Mouse (Mus musculus) liver, embryonic 11.5 days (tissue): ENCODE measurements around the gene Atg4c. TPM values are rescaled to one million over a fixed set of nuclear protein-coding genes. Genes with fewer than 3 reads are reported as not detected.

Source experiments
- ATAC-seq: fragments of 200-750 bp; cut with Nextera tagmentation; replicated peaks from 2 replicates; pipeline ENCODE4 v1.8.0; 2017; ENCODE audit warnings: moderate number of reproducible peaks, mild to moderate bottlenecking, moderate TSS enrichment, moderate library complexity; ENCODE audit not compliant: low FRiP score
- DNase-seq: peaks from one replicate; pipeline ENCODE4 v3.0.0-alpha.2; 2017; ENCODE audit warnings: low spot score
- H3K27ac ChIP-seq: fragments of 300-500 bp; sonication (generic); 2 replicates; pipeline ENCODE4 v1.5.1; 2014; ENCODE audit warnings: mild to moderate bottlenecking, low read depth, low read length, control low read depth
- H3K27me3 ChIP-seq: fragments of 300-500 bp; sonication (generic); replicated peaks from 2 replicates; pipeline ENCODE4 v1.6.1; 2014; ENCODE audit warnings: low read length, mixed read lengths; ENCODE audit not compliant: control insufficient read depth, insufficient read depth
- H3K36me3 ChIP-seq: fragments of 300-500 bp; sonication (generic); 2 replicates; pipeline ENCODE4 v1.6.1; 2014; ENCODE audit warnings: mild to moderate bottlenecking, low read length, moderate library complexity, mixed read lengths; ENCODE audit not compliant: control insufficient read depth, insufficient read depth
- H3K4me1 ChIP-seq: fragments of 300-500 bp; sonication (generic); replicated peaks from 2 replicates; pipeline ENCODE4 v1.6.1; 2014; ENCODE audit warnings: low read length, mixed read lengths; ENCODE audit not compliant: control insufficient read depth, insufficient read depth
- H3K4me2 ChIP-seq: fragments of 300-500 bp; sonication (generic); 2 replicates; pipeline ENCODE4 v1.6.1; 2014; ENCODE audit warnings: mild to moderate bottlenecking, control low read depth, moderate library complexity
- H3K4me3 ChIP-seq: fragments of 300-500 bp; sonication (generic); 2 replicates; pipeline ENCODE4 v1.5.1; 2014; ENCODE audit warnings: low read depth, low read length, control low read depth
- H3K9ac ChIP-seq: fragments of 300-500 bp; sonication (generic); 2 replicates; pipeline ENCODE4 v1.6.1; 2014; ENCODE audit warnings: low read depth, low read length, control low read depth
- H3K9me3 ChIP-seq: fragments of 300-500 bp; sonication (generic); 2 replicates; pipeline ENCODE4 v1.6.1; 2016; ENCODE audit warnings: low read length, inconsistent platforms, mixed read lengths; ENCODE audit not compliant: control insufficient read depth
- WGBS: fragments of 180-500 bp; shearing (Covaris S2); extraction: QIAGEN DNeasy Blood & Tissue Kit; methylation state at CpG from one replicate; pipeline ENCODE4 v1.1.7; 2014; 5-methylcytosine and 5-hydroxymethylcytosine counted together
- polyA plus RNA-seq: library from polyadenylated mRNA; unstranded; fragments of >200 nt; fragmentation: Nextera tagmentation; extraction: Ambion mirVana; gene quantifications from 2 replicates; pipeline ENCODE4 v1.2.1, GENCODE M21; 2014

Atg4c gene
- polyA plus RNA-seq, 1 experiment from 2014 or later, result 8.7 TPM

DNA sequence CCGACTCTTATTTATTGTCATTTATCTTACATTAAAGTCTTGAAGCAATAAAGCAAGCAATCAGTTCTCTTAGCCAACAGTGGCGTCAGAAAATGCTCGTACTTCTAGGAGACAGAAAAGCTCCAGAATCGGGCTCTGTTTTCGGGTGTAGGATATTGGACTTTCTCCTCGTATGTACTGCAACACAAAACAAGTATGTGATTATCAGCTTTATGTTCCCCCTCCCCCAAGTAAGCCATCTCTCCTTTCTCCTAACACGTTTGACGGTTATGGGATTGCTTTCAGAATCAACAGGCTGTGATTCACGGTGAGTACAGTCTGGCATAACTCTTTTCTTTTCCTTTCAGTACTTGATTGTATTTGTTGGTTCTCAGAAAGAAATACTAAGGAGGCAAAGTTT, 30.7 kb upstream of the Atg4c start:
- ATAC-seq, result no peak
- Histone ChIP-seq H3K4me2 (no peak overlapping the region), H3K4me1 (no peaks in the 10 kb centered on the region; the same call in 1 of the 2 replicates), H3K4me3 (no peak overlapping the region), H3K9ac (no peak overlapping the region), H3K27me3 (peaks cover 3% of the 10 kb centered on the region), H3K27ac (no peak overlapping the region), H3K9me3 (no peaks in the 10 kb centered on the region), H3K36me3 (no peaks in the 10 kb centered on the region)
- no peak for DNase-seq
- 61% methylated on average over 9 of the region's 9 CpGs for WGBS

DNA sequence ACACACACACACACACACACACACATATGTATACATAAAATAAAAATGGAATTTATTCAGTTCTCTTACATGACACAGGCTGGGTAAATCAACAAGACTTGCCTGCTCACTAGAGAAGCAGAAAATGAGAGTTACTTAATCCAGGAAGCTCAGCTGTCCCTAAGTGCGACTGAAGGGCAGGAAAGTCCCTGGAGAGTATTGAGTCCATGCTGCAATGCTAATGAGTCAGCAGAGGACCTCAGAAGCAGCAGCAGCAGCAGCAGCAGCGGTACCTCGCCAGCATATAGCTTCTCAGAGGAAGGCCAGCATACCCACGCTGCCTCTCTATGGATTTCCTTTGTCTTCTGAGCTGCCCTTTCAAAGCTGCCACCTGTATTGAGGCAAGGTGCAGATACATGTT, 30.2 kb upstream of the Atg4c start:
- no peaks in the 10 kb centered on the region; the same call in 1 of the 2 replicates for H3K4me1 ChIP-seq
- 28% methylated on average over 4 of the region's 4 CpGs for WGBS
- no peak overlapping the region for H3K4me2 ChIP-seq
- H3K27ac ChIP-seq, result no peak overlapping the region
- H3K4me3 ChIP-seq, result no peak overlapping the region
- H3K9me3 ChIP-seq, result no peaks in the 10 kb centered on the region
- peaks cover 3% of the 10 kb centered on the region for H3K27me3 ChIP-seq
- no peaks in the 10 kb centered on the region for H3K36me3 ChIP-seq
- no peak for DNase-seq
- no peak overlapping the region for H3K9ac ChIP-seq
- no peak for ATAC-seq

DNA sequence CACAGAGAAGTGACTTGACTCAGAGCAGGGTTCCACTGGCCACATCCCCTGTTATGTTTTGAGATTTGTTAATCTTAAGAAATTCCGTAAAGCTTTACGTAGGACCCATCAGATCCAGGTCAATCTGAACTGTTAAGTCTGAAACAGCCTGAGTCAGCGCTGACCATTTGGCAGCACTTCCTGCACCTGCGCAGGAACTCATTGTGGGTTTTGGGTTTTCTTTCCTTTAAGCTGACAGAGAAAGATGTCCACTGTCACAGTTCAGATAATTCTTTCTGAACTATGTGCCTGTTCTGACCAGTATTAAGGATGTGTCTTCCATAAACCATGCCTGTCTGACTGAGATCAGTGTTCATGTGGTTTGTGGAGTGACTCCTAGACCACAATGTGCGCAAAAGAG, 24.9 kb upstream of the Atg4c start:
- no peak for ATAC-seq
- 74% methylated on average over 5 of the region's 5 CpGs for WGBS
- Histone ChIP-seq H3K9ac (no peak overlapping the region), H3K4me1 (no peaks in the 10 kb centered on the region), H3K27me3 (no peaks in the 10 kb centered on the region; the same call in 1 of the 2 replicates), H3K4me2 (no peak overlapping the region), H3K27ac (no peak overlapping the region), H3K9me3 (no peaks in the 10 kb centered on the region), H3K4me3 (no peak overlapping the region), H3K36me3 (no peaks in the 10 kb centered on the region)
- no peak for DNase-seq

DNA sequence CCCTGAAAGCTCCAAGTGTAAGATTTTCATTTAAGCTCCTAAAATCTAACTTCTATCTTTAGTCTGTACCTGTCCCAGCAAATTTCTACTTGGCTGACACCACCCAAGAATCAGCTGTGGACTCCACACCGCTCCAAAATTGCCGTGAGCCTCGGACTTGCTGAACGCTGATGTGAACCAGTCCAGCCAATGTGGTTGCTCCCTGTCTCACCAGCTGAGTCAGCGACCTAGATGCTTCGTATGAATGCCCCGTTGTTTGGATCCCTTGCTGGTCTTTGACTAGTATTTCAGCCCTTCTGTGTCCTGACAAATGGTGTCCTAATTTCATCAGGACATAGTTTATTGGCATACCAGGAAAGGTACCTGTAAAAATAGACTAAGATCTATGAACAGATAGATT, 19.5 kb upstream of the Atg4c start:
- no peaks in the 10 kb centered on the region for H3K27me3 ChIP-seq
- H3K36me3 ChIP-seq, result no peaks in the 10 kb centered on the region
- no peak overlapping the region for H3K27ac ChIP-seq
- H3K9ac ChIP-seq, result no peak overlapping the region
- WGBS, result 81% methylated on average over 7 of the region's 7 CpGs
- no peak for DNase-seq
- ATAC-seq, result no peak
- no peaks in the 10 kb centered on the region for H3K4me1 ChIP-seq
- H3K4me2 ChIP-seq, result no peak overlapping the region
- no peak overlapping the region for H3K4me3 ChIP-seq
- no peaks in the 10 kb centered on the region for H3K9me3 ChIP-seq

DNA sequence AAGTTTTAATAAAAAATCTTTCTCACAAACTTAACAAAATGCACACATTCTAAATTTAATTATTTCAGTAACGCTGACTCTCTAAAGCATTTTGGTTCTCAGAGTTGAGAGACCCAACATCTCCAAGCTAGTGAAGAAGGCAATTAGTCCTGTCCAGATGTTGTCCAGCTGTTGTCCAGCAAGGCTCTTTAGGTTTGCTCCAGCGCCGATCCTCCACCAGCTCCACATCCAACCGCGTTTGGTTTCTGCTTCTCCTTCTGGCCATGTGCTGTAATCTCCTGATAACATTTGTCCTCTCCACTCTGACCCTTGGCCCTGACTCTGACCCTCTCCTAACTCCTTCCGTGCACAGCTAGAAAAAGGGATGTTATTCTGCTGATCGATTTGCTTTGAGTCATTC, 16.9 kb upstream of the Atg4c start:
- no peaks in the 10 kb centered on the region for H3K27me3 ChIP-seq
- no peak for ATAC-seq
- H3K4me1 ChIP-seq, result no peaks in the 10 kb centered on the region
- 62% methylated on average over 7 of the region's 7 CpGs for WGBS
- no peak overlapping the region for H3K4me3 ChIP-seq
- H3K9ac ChIP-seq, result no peak overlapping the region
- H3K4me2 ChIP-seq, result no peak overlapping the region
- no peak overlapping the region for H3K27ac ChIP-seq
- DNase-seq, result no peak
- no peaks in the 10 kb centered on the region for H3K36me3 ChIP-seq
- no peaks in the 10 kb centered on the region for H3K9me3 ChIP-seq

DNA sequence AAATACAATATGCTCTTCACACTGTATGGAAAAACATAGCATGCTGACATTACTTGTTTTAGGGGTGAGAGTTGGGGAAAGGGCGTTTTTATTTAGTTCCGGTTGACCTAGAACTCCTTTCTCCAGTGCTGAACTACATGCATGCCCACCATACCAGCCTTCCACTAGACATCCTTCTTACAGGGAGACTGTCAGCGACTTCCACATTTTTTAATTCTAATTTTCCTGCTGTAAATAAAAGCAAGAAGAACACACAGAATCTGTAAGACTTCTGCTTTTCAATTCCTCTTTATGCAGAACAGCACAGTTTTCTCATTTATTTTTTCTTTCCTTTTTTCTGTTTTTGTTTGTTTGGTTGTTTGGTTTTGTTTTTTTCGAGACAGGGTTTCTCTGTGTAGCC, 16.5 kb upstream of the Atg4c start:
- no peaks in the 10 kb centered on the region for H3K36me3 ChIP-seq
- no peak overlapping the region for H3K4me3 ChIP-seq
- DNase-seq (no peak), ATAC-seq (no peak)
- no peak overlapping the region for H3K4me2 ChIP-seq
- H3K9me3 ChIP-seq, result no peaks in the 10 kb centered on the region
- 82% methylated on average over 4 of the region's 4 CpGs for WGBS
- no peaks in the 10 kb centered on the region for H3K4me1 ChIP-seq
- no peaks in the 10 kb centered on the region for H3K27me3 ChIP-seq
- no peak overlapping the region for H3K9ac ChIP-seq
- no peak overlapping the region for H3K27ac ChIP-seq

DNA sequence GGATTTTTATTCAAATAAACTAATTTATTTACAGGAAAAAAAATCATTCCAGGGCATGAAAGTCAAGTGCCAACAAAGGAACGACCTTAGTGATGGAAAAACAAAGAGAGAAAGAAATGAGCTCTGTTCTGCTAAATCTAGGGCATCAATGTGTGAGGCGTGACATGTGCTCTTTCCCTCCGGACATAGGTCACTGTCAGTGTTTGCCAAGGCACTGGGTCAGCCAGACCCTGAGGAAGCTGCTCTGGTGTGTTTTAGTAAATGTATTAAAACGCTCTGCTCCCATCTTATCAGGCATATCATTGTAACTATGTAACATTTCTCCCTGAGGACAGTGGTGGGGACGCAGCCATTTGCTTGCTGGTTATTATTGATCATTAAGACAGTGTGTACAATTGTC, 14.9 kb upstream of the Atg4c start:
- ATAC-seq, result no peak
- no peaks in the 10 kb centered on the region for H3K4me1 ChIP-seq

DNA sequence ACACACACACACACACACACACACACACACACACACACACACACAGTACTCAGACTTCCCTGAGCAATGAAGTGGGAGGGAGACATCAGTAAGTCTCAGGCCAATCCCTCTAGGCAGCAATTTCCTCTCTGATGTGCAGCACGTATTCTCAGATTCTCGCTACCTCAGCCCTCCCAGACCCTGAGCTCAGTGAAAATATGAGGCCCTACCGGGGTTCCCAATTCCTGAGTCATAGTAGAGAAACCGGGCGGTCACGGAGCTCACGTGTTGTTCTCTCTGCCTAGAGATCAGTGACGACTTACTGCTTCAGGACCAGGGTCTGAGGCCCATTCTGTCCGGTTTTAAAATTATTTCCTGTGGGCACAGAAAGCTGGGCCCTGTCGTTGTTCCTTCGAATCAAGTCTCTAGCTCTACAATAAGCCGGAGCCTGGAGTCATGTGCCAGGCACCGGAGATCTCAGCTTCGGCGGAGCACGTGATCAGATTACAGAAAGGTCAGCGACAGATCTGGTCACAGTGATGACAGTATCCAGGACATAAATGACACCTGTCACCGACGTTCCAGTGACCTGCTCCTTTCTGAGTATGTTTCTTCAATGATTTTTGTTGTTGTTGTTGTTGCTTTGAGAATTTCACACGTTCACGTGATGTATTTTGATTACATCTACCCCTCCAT, 14.2 kb upstream of the Atg4c start:
- H3K9ac ChIP-seq, result no peak overlapping the region
- no peak overlapping the region for H3K27ac ChIP-seq
- ATAC-seq, result no peak
- WGBS, result 75% methylated on average over 21 of the region's 21 CpGs
- no peak overlapping the region for H3K4me2 ChIP-seq
- no peaks in the 10 kb centered on the region for H3K9me3 ChIP-seq
- H3K4me1 ChIP-seq, result no peaks in the 10 kb centered on the region
- no peak overlapping the region for H3K4me3 ChIP-seq
- no peaks in the 10 kb centered on the region for H3K27me3 ChIP-seq
- no peaks in the 10 kb centered on the region for H3K36me3 ChIP-seq
- no peak for DNase-seq

More for the DNA sequence above, 14.9 kb upstream of the Atg4c start:
- 72% methylated on average over 5 of the region's 5 CpGs for WGBS
- no peak for DNase-seq
- no peaks in the 10 kb centered on the region for H3K36me3 ChIP-seq
- H3K9me3 ChIP-seq, result no peaks in the 10 kb centered on the region
- H3K9ac ChIP-seq, result no peak overlapping the region
- no peak overlapping the region for H3K27ac ChIP-seq
- no peaks in the 10 kb centered on the region for H3K27me3 ChIP-seq
- no peak overlapping the region for H3K4me2 ChIP-seq
- H3K4me3 ChIP-seq, result no peak overlapping the region

DNA sequence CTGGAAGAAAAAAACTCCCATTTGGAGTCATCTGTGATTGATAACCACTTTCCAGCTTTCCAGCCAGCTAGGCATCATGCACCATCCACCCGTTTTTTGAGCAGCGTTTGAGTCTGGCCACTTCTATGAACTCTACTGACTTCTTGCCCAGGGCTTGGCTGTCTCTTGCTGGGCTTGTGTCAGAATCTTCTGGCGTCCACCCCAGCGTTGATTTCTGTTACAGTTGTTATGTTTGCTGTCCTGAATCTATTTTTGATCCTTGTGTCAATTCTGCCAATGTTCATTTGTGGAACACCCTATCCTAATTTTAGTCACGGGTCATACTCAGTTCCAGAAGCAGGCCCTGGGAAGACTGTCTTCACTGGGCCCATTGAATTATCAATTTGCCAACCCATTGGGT, 12.8 kb upstream of the Atg4c start:
- DNase-seq (no peak), ATAC-seq (no peak)
- H3K4me3 ChIP-seq, result no peak overlapping the region
- H3K9me3 ChIP-seq, result no peaks in the 10 kb centered on the region
- no peak overlapping the region for H3K27ac ChIP-seq
- H3K4me2 ChIP-seq, result no peak overlapping the region
- H3K36me3 ChIP-seq, result no peaks in the 10 kb centered on the region
- H3K9ac ChIP-seq, result no peak overlapping the region
- no peaks in the 10 kb centered on the region for H3K4me1 ChIP-seq
- H3K27me3 ChIP-seq, result no peaks in the 10 kb centered on the region
- 74% methylated on average over 5 of the region's 5 CpGs for WGBS
